Mouse (Mus musculus) megakaryocyte-erythroid progenitor cell, adult 5-6 weeks (primary cell): ENCODE measurements at regions not wholly inside any gene's neighbourhood (a gene's known extent, or its start where the extent isn't known, plus 50 kb on each side); places are given as distances from the start of the nearest gene placed in this dataset.

Experiments used
- ATAC-seq: replicated peaks from 2 replicates; pipeline ENCODE4 v1.8.0; 2016; ENCODE audit warnings: mild to moderate bottlenecking, inconsistent platforms; ENCODE audit not compliant: severe bottlenecking, poor library complexity, low FRiP score, low TSS enrichment

GRCm38 (mm10) chr2:53276435-53276834 lies 84.9 kb downstream of the Arl6ip6 start:
- ATAC-seq: no peak

- ATAC-seq: no peak
Measured at GRCm38 (mm10) chr2:53301712-53302423, 110.3 kb downstream of the Arl6ip6 start.

GRCm38 (mm10) chr2:53330680-53331079 lies 139.2 kb downstream of the Arl6ip6 start:
- no peak for ATAC-seq

GRCm38 (mm10) chr2:53359026-53359425 lies 167.5 kb downstream of the Arl6ip6 start:
- ATAC-seq: no peak

- no peak for ATAC-seq
Measured at GRCm38 (mm10) chr2:53382348-53382747, 190.8 kb downstream of the Arl6ip6 start.

GRCm38 (mm10) chr2:53384545-53385176 lies 193.1 kb downstream of the Arl6ip6 start:
- ATAC-seq: no peak

GRCm38 (mm10) chr2:53388652-53389051 lies 197.1 kb downstream of the Arl6ip6 start:
- no peak for ATAC-seq

- no peak for ATAC-seq
Measured at GRCm38 (mm10) chr2:53414471-53414870, 222.9 kb downstream of the Arl6ip6 start.

GRCm38 (mm10) chr2:53437046-53437815 lies 245.7 kb downstream of the Arl6ip6 start:
- ATAC-seq: no peak

- ATAC-seq: 0 out of 2 replicates have a peak, but pooled peaks have one; percentile 52
Measured at GRCm38 (mm10) chr2:53440301-53440700, 248.8 kb downstream of the Arl6ip6 start.

GRCm38 (mm10) chr2:53460265-53460664 lies 268.7 kb downstream of the Arl6ip6 start:
- ATAC-seq: no peak

- no peak for ATAC-seq
Measured at GRCm38 (mm10) chr2:53474455-53474854, 282.9 kb downstream of the Arl6ip6 start.

- peak; percentile 78 for ATAC-seq
Measured at GRCm38 (mm10) chr2:53479051-53479450, 287.5 kb downstream of the Arl6ip6 start.

- no peak for ATAC-seq
Measured at GRCm38 (mm10) chr2:53488301-53488700, 296.8 kb downstream of the Arl6ip6 start.

- no peak for ATAC-seq
Measured at GRCm38 (mm10) chr2:53490805-53491585, 299.5 kb downstream of the Arl6ip6 start.

GRCm38 (mm10) chr2:53492788-53493187 lies 301.3 kb downstream of the Arl6ip6 start:
- no peak for ATAC-seq

- no peak for ATAC-seq
Measured at GRCm38 (mm10) chr2:53501657-53502274, 310.2 kb downstream of the Arl6ip6 start.

- ATAC-seq: no peak
Measured at GRCm38 (mm10) chr2:53502275-53502667, 310.7 kb downstream of the Arl6ip6 start.

- no peak for ATAC-seq
Measured at GRCm38 (mm10) chr2:53542097-53542496, 350.6 kb downstream of the Arl6ip6 start.
